Comparison of ENCODE assay signal across 15 mouse cellular contexts in genomic region chr5:64489656-64490444, GRCm38 (mm10).
DNase-seq lines count a peak whose midpoint lies in the region; ATAC-seq lines count a peak whose summit lies in the region.
"Had no signal": no experiment of that assay in that cellular context is flagged by ENCODE, and none has a peak within 500 bp of the region (broad histone marks: within the 10 kb centered on the region; RNA-seq: fewer than 3 reads in every experiment).

No protein-coding gene starts in this region.

- H3K9ac ChIP-seq in hindbrain, embryonic 16.5 days (ENCODE audit: low read depth, low read length), result no peak overlapping the region
- H3K9ac ChIP-seq in hindbrain, embryonic 11.5 days (ENCODE audit: low read depth, low read length), result no peak overlapping the region
- no peak overlapping the region for H3K9ac ChIP-seq in midbrain, embryonic 15.5 days

- no peak overlapping the region for H3K4me2 ChIP-seq in hindbrain, embryonic 16.5 days (ENCODE audit: low read length)
- H3K4me2 ChIP-seq in hindbrain, embryonic 11.5 days (replicated peaks; ENCODE audit: low read depth, low read length), result no peak overlapping the region
- H3K4me2 ChIP-seq in midbrain, embryonic 15.5 days, result no peak overlapping the region
- H3K4me2 ChIP-seq: liver, embryonic 11.5 days had no signal

- no peak overlapping the region for H3K4me3 ChIP-seq in hindbrain, embryonic 10.5 days
- H3K4me3 ChIP-seq in hindbrain, embryonic 16.5 days (ENCODE audit: low read length), result no peak overlapping the region
- no peak overlapping the region for H3K4me3 ChIP-seq in embryonic facial prominence, embryonic 10.5 days
- H3K4me3 ChIP-seq in hindbrain, embryonic 11.5 days (ENCODE audit: low read depth, low read length), result no peak overlapping the region
- H3K4me3 ChIP-seq in midbrain, embryonic 15.5 days, result no peak overlapping the region
- H3K4me3 ChIP-seq: heart, adult 2 months had no signal

- peaks cover 28% of the 10 kb centered on the region for H3K4me1 ChIP-seq in hindbrain, embryonic 10.5 days (replicated peaks)
- H3K4me1 ChIP-seq in hindbrain, embryonic 16.5 days (ENCODE audit: control insufficient read depth, insufficient read depth, low read depth, low read length), result peaks cover 3% of the 10 kb centered on the region; the same call in 1 of the 2 replicates
- peaks cover 13% of the 10 kb centered on the region; the same call in 1 of the 2 replicates for H3K4me1 ChIP-seq in embryonic facial prominence, embryonic 10.5 days
- H3K4me1 ChIP-seq in hindbrain, embryonic 11.5 days (replicated peaks; ENCODE audit: control insufficient read depth, insufficient read depth, low read length), result peaks cover 3% of the 10 kb centered on the region; the same call in 1 of the 2 replicates
- H3K4me1 ChIP-seq in midbrain, embryonic 15.5 days, result peaks cover 7% of the 10 kb centered on the region

- no peak; the same call in 1 of the 2 replicates for ATAC-seq in hindbrain, embryonic 16.5 days
- peak; percentile 74 for ATAC-seq in hindbrain, embryonic 11.5 days (ENCODE audit: low FRiP score)
- ATAC-seq in midbrain, embryonic 15.5 days (replicated peaks), result peak; percentile 63; the same call in 1 of the 2 replicates
- ATAC-seq in activated CD4-positive, CD25-positive, alpha-beta regulatory T cell, adult 4 months, result no peak
- ATAC-seq: intestine, embryonic 16.5 days; lung, postnatal 0 days had no signal

- peak; percentile 46 for DNase-seq in hindbrain, embryonic 10.5 days (ENCODE audit: low spot score)
- no peak for DNase-seq in embryonic facial prominence, embryonic 10.5 days (ENCODE audit: low spot score)
- DNase-seq in hindbrain, embryonic 11.5 days (ENCODE audit: low spot score), result peak; percentile 39
- no peak for DNase-seq in spleen, postnatal 10 days (ENCODE audit: low spot score in 2 of 2)
- DNase-seq in testis, postnatal 14 days (ENCODE audit: low spot score), result no peak
- DNase-seq: adrenal gland, postnatal 10 days; heart, adult 2 months; layer of hippocampus, adult 9-11 months had no signal

- peak overlapping the region; percentile 81 for H3K27ac ChIP-seq in hindbrain, embryonic 10.5 days
- H3K27ac ChIP-seq in hindbrain, embryonic 16.5 days (ENCODE audit: low read depth, low read length), result no peak overlapping the region
- peak overlapping the region; percentile 2; the same call in 1 of the 2 replicates for H3K27ac ChIP-seq in embryonic facial prominence, embryonic 10.5 days (replicated peaks)
- 0 out of 2 replicates have a peak overlapping the region, but pooled peaks have one; percentile 30 for H3K27ac ChIP-seq in hindbrain, embryonic 11.5 days (ENCODE audit: low read depth, low read length)
- H3K27ac ChIP-seq in midbrain, embryonic 15.5 days, result 0 out of 2 replicates have a peak overlapping the region, but pooled peaks have one; percentile 39
- H3K27ac ChIP-seq: heart, adult 2 months; kidney, postnatal 0 days had no signal

- H3K36me3 ChIP-seq in hindbrain, embryonic 10.5 days, result no peaks in the 10 kb centered on the region
- no peaks in the 10 kb centered on the region for H3K36me3 ChIP-seq in hindbrain, embryonic 16.5 days (ENCODE audit: control insufficient read depth, insufficient read depth, low read length)
- no peaks in the 10 kb centered on the region for H3K36me3 ChIP-seq in embryonic facial prominence, embryonic 10.5 days (replicated peaks)
- H3K36me3 ChIP-seq in hindbrain, embryonic 11.5 days (ENCODE audit: control insufficient read depth, insufficient read depth, low read length), result no peaks in the 10 kb centered on the region
- H3K36me3 ChIP-seq in midbrain, embryonic 15.5 days (replicated peaks), result no peaks in the 10 kb centered on the region

- WGBS in hindbrain, embryonic 10.5 days, result 41% methylated on average over 4 of the region's 4 CpGs
- WGBS in hindbrain, embryonic 16.5 days, result 49% methylated on average over 4 of the region's 4 CpGs
- WGBS in embryonic facial prominence, embryonic 10.5 days, result 71% methylated on average over 4 of the region's 4 CpGs
- 45% methylated on average over 4 of the region's 4 CpGs for WGBS in hindbrain, embryonic 11.5 days
- 29% methylated on average over 4 of the region's 4 CpGs for WGBS in midbrain, embryonic 15.5 days

- peaks cover 8% of the 10 kb centered on the region; the same call in 1 of the 2 replicates for H3K9me3 ChIP-seq in hindbrain, embryonic 10.5 days
- H3K9me3 ChIP-seq in hindbrain, embryonic 16.5 days (ENCODE audit: control insufficient read depth, low read length), result no peaks in the 10 kb centered on the region
- H3K9me3 ChIP-seq in embryonic facial prominence, embryonic 10.5 days, result no peaks in the 10 kb centered on the region
- no peaks in the 10 kb centered on the region for H3K9me3 ChIP-seq in hindbrain, embryonic 11.5 days (ENCODE audit: control insufficient read depth, low read length)
- no peaks in the 10 kb centered on the region for H3K9me3 ChIP-seq in midbrain, embryonic 15.5 days

- no peaks in the 10 kb centered on the region for H3K27me3 ChIP-seq in hindbrain, embryonic 10.5 days (ENCODE audit: insufficient read depth, poor library complexity, severe bottlenecking)
- no peaks in the 10 kb centered on the region for H3K27me3 ChIP-seq in hindbrain, embryonic 16.5 days (replicated peaks; ENCODE audit: control insufficient read depth, insufficient read depth, low read length)
- H3K27me3 ChIP-seq in embryonic facial prominence, embryonic 10.5 days (replicated peaks; ENCODE audit: low read depth, poor library complexity, severe bottlenecking), result no peaks in the 10 kb centered on the region
- no peaks in the 10 kb centered on the region for H3K27me3 ChIP-seq in hindbrain, embryonic 11.5 days (ENCODE audit: control insufficient read depth, insufficient read depth, low read length)
- no peaks in the 10 kb centered on the region for H3K27me3 ChIP-seq in midbrain, embryonic 15.5 days (replicated peaks)

Comparison
In these comparisons a context has a peak if more than half of its experiments do, and no peak if none do; other contexts are left out.
1. ATAC-seq: peak in hindbrain, embryonic 11.5 days (single experiment) and midbrain, embryonic 15.5 days (single experiment); none in hindbrain, embryonic 16.5 days (single experiment) and activated CD4-positive, CD25-positive, alpha-beta regulatory T cell, adult 4 months (single experiment).
2. DNase-seq: peak in hindbrain, embryonic 10.5 days (single experiment) and hindbrain, embryonic 11.5 days (single experiment); none in embryonic facial prominence, embryonic 10.5 days (single experiment), spleen, postnatal 10 days (0 of 2) and testis, postnatal 14 days (single experiment).